Mouse (Mus musculus) ES-Bruce4 (cell line): ENCODE data around the gene Sart3.

ENCODE experiments used
- CTCF ChIP-seq: IDR thresholded peaks from one replicate; pipeline ENCODE4 v1.8.1; 2011; ENCODE audit warnings: low read depth, low read length
- POLR2A ChIP-seq: IDR thresholded peaks from one replicate; pipeline ENCODE4 v1.8.1; 2011; ENCODE audit warnings: low read length; ENCODE audit not compliant: insufficient read depth

- TF ChIP-seq POLR2A (no peak), CTCF (peak; percentile 49)
These were observed 24.7 kb downstream of the Sart3 start for GRCm38 (mm10) chr5:113747629-113748028.
